Mouse (Mus musculus) cerebellum, postnatal 14 days (tissue): ENCODE data around the gene Spink4.
A peak's percentile ranks its signal among the peaks of the same experiment; 100 is the strongest.
"Not testable (repeated sequence)": the region's sequence is repeated elsewhere in the genome, so short reads cannot be mapped to it uniquely, and the experiment has no call there.

ENCODE experiments used
- DNase-seq, 2 experiments: peaks; one replicate each; pipeline ENCODE4 v3.0.0; 2021; ENCODE audit warnings: mixed read lengths in 2 of 2

The Spink4 gene

DNA sequence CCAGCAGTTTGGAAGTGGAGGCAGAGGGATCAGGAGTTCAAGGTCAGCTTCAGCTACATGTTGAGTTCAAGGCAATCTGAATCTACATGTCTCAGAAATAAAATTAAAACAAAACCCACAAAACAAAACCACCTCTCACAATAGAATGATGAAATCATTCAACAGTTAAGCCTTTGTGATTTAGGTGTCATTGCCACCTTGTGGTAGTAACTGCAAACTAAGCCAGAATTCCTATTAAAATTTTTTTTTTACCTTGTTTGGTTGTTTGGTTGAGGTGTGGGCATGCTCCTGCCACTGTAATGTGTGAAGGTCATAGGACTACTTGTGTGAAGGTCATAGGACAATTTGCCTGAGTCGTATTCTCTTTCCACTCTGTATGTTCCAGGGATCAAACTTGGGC, 13.6 kb upstream of the Spink4 start:
- DNase-seq, result peak; percentile 22 to 38

DNA sequence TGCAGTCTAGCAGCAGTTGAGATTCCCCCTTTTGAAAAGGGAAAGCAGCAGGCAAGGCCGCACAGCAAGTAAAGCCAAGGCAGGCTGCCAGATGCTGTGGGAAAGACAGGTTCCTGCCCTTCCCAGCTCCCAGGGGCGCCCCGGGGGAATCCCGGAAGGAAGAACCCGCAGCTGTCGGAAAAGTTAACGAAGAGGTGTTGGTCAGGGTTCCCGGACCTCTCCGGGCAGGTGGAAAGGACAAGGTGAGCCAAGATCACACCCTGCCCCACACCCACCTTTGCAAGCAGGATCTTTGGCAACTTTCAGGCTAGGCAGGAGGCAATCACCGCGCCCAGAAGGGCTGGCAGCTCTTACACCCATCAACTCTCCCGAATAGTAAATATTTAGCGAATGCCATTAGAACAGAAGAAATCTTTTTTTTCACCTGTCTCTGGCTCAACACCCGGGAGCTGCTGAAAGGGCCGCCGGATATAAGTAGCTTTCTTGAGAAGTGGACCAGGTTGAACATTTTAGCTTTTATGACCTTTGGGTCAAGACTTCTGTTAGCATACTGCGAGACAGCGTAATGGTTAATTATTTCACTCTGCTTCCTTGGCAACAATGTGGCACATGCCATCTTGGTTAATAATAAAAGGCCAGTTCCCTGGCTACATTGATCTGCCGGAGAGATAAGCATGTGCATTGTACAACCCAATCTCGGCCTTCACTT, 11.4 kb upstream of the Spink4 start:
- DNase-seq, result peak; percentile 55 to 58

DNA sequence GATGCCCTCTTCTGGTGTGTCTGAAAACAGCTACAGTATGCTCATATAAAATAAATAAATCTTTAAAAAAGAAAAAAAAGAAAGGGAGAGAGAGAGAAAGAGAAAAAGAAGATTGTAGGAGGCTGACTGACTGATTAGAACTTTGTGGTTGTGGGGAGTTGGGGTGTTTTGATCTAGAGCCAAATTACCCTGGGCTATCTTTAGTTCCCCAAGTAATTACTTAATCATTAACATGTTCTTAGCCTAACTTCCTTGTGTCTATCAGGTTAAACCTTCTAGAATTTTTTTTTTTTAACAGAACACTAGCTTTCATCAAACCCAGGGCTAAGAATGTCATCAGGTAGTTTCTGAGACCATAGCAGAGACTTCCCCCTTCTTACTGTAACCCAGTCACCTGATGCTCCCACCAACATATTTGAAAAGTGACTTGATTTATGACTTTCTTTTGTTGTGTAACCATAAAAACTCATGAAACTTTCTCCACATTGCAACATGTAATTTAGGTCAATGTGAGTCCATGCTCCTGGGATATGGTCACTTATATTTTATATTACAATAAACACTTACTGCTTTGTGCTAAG, 5.5 kb upstream of the Spink4 start:
- no peak for DNase-seq

DNA sequence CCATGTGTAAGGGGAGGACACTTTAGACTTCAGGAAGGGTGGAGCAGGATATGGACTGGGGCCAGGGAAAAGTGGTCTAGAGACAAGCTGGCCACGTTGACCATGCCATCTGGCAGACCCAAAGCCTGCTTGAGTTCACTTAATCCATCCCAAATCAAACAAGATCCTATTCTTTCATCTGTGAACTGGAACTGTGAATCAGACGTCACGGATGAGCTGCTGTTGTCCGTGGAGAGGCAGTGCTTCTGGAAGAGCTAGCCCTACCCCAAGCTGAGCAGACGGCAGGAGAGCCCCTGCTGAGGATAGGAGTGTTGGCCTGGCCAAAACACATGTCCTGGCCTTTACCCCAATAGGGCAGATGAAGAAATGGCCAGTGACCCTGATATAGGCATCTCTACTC, 3.9 kb upstream of the Spink4 start:
- DNase-seq, result peak in 1 of 2 experiments; percentile 22

DNA sequence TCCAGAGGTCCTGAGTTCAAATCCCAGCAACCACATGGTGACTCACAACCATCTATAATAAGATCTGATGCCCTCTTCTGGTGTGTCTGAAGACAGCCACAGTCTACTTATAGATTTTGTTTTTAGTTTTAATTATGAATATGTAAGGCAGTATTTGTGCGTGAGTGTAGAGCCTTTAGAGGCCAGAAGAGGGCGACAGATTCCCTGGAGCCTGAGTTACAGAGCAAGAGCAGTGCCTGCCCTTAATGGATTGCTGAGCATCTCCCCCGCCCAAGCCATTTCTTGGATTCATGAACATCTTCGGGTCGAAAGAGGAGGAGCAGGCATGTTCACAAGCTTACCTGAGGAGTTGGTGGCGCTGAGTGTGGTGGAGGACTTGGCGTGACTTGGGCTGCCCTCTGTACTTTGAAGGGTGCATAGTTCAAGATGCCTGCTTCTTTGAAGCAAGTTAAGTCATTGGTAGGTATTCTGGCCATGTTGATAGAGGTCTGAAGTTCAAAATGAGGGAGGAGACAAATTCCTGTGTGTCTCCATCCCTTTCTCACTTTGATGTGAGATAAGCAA, 3.2 kb upstream of the Spink4 start:
- no peak for DNase-seq

DNA sequence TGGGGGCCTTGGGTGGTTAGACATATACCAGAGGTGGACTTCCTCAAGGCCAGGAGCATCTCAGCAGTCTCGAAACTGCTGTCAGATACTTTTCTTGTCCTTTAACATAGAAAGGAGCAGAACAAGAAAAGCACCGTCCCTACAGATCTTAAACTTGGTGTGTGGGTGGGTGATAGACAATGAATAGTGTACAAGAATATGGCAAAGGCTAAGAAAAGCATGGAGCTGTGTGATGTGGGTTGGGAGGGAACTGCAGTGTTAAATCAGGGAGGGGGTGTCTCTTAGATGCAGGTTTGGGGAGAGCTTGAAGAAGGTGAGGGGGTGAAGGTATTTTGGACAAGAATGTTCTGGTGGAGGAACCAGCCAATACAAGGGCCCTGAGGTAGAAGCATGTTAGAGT, 724 bp downstream of the Spink4 start:
- no peak for DNase-seq

DNA sequence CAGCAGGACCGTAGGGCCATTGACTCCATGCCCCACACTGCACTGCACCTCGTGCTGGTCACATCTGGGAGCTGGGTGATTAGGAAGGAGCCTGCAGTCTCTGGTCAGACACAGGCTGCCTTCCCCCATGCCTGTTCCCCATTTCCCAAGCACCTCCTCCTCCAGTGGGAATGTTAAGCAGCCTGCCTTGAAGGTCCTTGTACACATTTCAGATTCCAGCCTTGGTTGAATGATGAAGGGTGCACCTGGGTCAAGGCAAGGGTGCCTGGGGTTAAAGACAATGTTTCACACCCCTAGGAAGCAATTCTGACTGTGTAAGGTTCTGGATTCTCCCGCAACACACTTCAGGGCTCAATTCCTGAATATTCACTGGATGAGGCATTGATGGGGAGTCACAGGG, 1.4 kb downstream of the Spink4 start:
- no peak for DNase-seq

DNA sequence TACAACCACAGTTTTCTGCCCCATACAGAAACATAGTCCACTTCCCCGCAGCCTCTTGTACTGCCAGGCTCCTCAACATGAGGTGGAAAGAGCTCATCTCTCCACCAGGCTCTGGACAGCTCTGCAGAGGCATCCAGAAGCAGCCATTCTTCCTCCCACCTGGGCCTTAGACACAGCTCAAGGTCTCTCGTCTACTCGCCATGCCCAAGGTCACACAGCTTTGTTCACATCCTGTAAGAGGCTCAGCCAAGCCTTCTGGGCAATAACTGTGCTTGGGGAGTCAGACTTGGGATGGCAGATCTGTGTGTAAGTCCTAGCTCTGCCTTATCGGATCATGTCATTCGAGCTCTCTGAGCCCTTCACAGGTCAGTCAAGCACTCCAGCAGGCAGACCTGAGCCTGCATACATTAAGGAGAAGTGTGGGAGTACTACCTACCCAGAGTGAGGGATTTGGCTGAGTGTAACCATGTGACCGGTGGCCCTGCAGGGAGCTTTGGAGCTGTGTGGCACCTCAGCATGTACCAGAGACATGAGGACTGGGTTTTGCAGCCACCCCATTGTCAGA, 3.3 kb downstream of the Spink4 start:
- no peak for DNase-seq

DNA sequence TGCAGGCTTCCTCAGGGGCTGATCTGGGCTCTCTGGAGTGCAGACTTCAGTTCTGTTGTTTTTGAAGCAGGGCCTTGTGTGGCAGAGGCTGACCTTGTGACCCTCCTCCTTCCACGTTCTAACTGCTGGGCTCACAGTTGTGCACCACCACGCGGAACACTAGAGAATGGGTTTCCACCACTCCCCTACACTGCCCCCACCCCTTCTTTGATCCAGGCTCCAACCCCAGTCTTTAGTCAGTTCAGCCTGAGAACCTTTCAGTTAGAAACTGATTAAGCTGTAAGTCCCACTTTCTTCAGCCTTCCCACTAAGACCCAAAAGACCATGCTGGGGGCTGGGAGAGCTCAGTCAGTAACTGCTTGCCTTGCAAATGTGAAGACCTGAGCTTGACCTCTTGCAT, 5.7 kb downstream of the Spink4 start:
- no peak for DNase-seq

DNA sequence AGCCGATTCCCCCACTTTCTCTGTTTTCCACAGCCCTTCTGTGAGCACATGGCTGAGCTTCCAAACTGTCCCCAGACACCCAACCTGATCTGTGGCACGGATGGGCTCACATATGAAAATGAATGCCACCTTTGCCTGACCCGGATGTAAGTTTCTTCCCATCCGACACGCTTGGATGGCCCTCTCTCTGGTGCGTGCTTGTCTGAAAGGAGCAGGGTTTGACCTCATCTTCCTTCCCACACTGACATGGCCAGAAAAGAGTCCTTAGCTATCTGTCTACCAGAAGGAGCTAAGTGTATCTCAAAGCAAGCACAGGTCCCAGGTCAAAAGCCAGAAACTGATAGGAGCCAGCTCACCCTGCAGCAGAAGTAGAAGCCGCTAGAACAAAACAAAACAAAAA, 9.2 kb downstream of the Spink4 start:
- no peak for DNase-seq

DNA sequence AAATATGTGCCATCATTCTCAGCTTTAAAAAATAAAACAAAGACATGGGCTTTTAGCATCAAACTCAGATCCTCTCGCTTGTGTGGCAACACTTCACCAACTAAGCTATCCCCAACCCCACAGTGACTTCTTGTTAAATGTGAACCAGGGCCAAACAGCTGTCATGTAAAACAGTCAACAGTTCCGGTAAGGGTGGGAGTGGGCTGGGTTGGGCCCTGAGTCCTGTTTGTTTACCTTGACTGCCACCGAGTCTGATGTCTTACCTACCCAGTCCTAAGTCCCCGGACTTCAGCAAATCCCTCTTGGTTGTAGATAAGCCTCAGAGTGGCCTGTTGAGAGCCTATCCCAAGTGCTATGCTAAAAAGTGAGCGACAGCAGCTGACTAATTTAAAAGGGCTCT, 13.8 kb downstream of the Spink4 start:
- no peak for DNase-seq

DNA sequence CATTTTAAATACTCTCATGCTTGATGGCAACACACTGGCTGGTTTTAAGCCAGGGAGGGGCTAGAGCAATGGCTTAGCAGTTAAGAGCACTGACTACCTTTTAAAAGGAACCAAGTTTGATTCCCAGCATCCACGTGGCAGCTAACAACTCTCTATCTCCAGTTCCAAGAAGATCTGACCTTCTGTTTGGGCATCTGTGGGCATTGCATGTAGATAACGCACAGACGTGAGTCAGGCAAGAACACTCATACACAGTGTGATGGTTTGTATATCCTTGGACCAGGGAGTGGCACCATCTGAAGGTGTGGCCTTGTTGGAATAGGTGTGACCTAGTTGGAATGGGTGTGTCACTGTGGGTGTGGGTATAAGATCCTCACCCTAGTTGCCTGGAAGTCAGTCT, 14.5 kb downstream of the Spink4 start:
- not testable (repeated sequence) for DNase-seq

DNA sequence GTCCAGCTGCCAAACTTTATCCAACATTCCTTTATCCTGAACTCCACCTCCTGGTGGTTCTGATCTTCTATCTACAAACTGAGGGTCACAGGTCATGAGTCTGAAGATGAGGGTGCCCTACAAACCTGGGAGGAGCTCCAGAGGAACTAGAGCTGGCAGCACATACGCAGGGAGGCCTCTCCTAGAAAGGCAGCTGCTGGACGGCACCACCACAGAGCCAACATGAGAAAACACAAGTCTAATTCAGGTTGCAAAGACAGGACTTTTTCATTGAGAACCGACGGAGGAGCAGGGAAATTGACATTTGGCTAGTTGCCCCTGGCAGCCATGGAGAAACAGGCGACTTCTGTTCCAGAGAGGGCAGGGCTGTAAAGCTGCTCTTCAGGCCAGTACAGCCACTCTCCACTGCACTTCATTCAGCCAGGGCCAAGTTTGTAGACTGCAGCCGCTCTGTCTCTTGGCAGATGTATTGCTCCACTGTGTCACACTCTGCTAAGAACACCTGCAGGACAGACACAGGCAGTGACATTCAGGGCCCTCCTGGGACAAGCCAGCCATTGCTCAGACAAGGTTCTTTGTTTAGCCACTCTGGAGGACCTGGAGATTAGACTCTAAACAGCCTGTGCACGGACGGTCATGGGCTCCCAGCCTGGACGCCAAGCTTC, 16.5 kb downstream of the Spink4 start:
- peak; percentile 32 to 58 for DNase-seq

DNA sequence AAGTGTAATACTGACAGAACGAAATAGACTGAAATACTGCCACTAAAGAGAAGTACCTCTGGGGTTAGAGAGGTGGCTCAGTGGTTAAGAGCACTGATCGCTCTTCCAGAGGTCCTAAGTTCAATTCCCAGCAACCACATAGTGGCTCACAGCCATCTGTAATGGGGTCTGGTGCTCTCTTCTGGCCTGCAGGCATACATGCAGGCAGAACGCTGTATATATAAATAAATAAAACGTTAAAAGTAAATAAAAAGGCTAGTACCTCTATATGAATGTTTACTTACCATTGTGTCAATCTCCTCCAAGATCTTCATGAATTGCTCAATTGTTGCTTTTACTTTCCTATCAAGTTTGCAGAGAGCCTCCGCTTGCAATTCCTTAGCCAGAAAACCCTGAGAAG, 18.9 kb downstream of the Spink4 start:
- no peak for DNase-seq

DNA sequence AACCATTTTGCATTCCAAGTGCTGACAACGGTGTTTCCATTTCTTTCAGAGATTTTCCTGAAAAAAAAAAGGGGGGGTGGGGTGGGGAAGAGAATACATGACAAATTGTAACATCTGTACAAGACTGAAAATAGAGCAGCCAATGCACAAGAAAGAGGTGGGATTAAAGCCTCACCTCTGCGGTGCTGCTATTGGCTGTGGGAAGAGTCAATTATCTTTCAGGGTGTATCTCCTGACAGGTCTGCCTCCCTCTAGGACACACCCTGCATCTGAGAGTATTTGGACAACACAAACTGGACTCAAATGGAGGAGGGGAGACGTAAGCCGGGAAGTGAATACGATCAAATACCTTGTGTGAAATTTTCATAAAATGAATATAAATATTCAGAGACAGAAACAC, 23.8 kb downstream of the Spink4 start:
- DNase-seq, result no peak

DNA sequence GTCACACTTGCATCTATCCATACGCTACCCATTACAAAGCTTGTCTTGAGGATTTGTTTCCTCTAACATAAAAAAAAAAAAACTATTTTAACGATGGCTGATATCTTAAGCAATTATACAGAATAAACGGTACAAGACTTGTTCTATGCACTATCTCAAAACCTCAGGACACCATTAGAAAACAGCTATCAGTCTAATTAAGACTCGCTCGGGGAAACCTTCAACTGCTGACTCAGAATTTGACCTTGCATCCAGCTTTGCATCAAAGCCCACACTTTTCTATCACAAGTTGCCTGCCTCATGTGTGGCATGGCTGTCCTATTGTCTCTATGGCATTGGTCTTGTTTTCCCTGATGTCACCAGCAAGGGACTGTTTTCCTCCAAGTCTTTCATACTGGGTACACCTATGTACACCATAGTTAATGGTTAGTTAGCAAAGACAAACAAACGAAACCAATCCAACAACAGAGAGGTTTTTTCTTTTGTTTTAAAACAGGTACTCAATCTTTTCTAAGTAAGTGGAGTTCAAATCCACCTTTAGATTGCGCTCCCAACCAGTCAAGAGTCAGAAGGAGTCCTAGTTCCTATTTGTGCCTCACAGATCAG, 26.8 kb downstream of the Spink4 start:
- DNase-seq, result no peak

DNA sequence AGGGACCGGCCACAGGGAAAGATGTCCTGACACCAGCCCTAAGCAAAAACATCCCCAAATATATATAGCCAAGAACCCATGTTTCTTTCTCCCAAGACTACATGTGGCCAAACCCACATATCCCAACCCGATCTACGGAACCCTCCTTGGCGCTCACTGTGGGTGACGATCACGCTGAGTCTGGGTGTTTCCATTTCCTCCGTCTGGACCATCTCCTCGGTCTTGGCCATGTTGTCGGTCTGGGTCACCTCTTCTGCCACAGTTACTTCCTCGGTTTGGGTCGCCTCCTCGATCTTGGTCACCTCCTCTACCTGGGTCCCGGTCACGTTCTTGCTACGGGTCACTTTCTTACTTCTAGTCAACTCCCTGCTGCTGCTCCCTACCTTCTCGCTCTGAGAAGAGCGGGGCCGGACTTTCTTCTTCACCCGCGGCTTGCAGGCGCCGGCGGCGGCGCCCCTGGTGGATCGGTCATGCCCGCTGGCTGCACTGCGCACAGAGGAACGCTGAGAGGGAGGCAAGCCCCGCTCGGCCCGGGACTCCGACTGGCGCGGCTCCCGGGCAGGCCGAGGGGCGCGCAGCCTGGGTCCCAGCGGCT, 27.8 kb downstream of the Spink4 start:
- DNase-seq, result no peak

DNA sequence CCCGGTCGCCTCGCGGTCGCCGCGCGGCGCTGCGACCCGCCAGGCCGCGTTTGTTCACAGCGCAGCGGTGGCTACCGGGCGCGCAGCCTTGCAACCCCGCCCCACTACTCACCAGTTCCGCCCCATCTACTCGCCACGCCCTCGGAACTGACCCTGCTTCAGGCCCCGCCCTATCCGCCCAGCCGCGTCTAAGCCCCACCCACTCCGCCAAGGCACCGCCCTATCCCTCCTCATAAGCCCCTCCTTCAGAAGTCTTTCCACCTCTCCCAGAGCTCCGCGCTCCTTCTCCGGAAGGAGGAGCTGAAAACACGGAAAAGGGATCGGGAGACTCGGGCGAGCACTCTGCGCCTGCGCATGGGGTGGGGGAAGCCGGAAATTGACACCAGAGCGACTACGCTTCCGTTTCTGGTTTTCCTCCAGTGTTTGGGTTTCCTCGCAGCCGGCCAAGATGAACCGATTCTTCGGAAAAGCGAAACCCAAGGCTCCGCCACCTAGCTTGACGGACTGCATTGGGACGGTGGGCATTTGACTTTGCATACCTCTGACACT, 28.4 kb downstream of the Spink4 start, which contains the start of the genes Bag1 and Chmp5:
TSS of gene Bag1 (minus strand) at position 135 of the 549 bp plus-strand sequence.
TSS of gene Chmp5 (plus strand) at position 248 of the 549 bp plus-strand sequence.
- DNase-seq, result peak; percentile 98 to 99

DNA sequence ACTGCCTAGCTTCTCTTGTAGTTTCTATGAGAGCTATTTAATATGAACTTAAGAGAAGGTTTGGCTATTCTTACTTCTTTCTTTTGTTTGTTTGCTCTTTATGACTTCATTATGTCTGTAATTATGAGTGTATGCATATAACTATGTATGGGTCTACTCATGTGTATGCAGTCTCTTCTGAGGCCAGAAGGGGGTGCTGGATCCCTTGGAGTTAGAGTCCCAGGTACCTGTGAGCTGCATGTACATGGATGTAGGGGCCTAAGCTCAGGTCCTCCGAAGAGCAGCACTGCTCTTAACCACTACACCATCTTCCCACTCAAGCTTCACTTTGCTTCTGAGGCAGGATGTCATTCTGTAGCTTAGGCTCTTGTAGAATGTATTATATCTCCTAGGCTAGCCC, 33.7 kb downstream of the Spink4 start:
- peak in 1 of 2 experiments; percentile 21 for DNase-seq

DNA sequence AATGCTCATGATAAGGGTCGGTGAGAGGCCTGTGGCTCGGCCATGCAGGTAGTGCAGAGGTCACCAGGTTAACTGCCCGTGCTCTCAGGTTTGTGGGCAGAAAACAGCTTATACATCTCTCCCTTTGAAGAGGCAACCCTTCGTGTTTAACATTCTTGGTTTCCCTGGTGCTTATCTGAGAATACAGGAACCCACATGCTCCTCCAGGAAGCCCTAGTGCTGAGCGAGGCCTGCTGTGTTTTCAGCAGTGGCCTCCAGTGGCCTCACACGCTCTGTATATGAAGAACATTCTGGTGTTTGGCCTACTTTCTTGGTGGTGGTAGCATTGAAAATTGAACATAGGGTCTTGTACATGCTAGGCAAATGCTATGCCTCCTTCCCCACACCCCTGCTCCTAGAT, 36.1 kb downstream of the Spink4 start:
- DNase-seq, result no peak

DNA sequence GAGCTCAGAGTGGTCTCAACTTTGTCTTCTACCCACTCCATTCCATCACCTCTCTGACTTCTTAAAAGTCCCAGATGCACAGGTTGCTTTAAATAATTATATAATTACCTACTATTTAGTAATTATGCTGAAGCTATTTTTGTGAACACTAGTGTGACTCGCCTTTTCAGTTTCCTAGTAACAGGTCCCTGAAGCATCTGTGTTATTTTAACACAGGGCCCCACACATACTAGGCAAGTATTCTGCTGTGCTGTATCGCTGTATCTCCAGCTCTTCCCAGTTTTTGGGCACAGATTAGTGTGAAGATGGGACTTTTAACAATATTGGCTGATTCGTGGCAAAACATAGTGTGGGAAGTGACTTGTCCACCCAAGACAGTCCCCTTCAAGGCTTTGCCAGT, 43.7 kb downstream of the Spink4 start:
- DNase-seq, result no peak

DNA sequence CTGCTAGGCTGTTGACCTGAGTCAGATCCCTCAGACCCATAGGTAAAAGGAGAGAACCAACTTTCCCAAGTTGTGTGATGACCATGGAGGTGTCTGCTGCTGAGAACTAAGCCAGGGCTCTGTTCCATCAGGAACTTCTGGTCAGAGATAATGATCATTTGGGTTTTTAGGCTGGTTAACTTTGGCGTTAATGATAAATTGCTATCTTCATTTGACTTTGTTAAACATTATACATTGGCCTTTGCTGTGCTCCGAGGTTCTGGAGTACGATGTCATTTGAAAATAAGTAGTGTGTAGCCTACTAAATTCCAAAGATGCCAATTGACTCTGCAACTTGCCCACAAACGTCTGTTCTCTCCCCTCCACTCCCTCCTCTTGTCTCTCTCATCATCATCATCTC, 49.3 kb downstream of the Spink4 start:
- DNase-seq, result no peak
